1 mouse cellular context compared by ENCODE assay signal in the genomic region with DNA sequence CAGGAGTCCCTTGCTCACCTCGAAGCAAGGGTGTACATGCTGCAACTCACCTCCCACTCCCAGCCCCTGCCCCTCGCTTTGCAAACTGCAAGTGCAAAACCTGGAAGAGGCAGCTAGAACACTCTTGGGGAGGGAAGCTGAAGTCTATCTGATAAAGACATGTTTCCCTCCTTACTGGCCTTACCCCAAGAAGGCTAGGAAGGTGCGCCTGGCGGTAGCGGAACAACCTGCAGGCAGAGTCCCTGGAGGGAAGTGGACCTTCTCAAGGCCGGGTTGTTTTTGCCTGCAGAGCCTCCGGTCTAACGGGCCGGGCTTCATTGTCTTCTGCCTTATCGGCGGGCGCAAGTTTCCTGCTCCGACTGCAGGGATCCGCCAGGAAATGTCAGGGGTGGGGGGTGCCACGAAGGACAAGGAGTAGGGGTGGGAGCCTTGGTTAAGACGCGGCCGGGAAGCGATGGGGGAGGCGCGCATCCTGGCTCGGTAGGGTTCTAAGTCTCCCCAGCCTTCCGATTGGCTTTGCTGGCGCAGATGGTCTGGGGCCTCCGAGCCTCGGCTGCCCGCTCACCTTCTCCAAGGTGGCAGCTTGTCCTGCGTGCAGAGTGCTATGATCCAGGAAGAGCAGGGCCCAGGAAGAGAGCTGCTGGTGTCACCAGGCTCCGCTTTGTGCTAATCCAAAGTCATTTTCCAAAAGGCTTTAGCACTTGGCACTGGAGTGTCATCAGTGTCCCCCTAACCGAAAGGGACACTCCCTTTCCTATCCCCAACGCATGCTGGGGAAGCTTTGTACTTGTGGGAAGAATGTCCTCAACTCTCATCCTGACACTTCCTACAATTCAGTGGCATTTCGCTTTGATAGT.
TF ChIP-seq lines count a peak whose summit lies in the region.

No protein-coding gene starts in this region.

TF ChIP-seq in ES-E14, 5 proteins besides CTCF, POLR2A, EP300 and RAD21:
- TF ChIP-seq CHD2 (IDR thresholded peaks at IDR 0.05; ENCODE audit: low read depth, low read length) (no peak), ZC3H11A (IDR thresholded peaks at IDR 0.05; ENCODE audit: borderline replicate concordance, low read depth, low read length) (no peak), ZNF384 (IDR thresholded peaks at IDR 0.05; ENCODE audit: low read depth, low read length) (no peak), HCFC1 (IDR thresholded peaks at IDR 0.05; ENCODE audit: borderline replicate concordance, insufficient read depth, low read length) (no peak), MAFK (IDR thresholded peaks at IDR 0.05; ENCODE audit: insufficient read depth, low read depth, low read length) (no peak)
